Mouse (Mus musculus) megakaryocyte progenitor cell, adult 5-6 weeks (primary cell): ENCODE results near the gene Dysf. TPM values are rescaled to one million over a fixed set of nuclear protein-coding genes. Genes with fewer than 3 reads are reported as not detected.

Experiments used
- ATAC-seq: replicated peaks from 2 replicates; pipeline ENCODE4 v1.8.0; 2016; ENCODE audit warnings: mild to moderate bottlenecking, moderate TSS enrichment, inconsistent platforms; ENCODE audit not compliant: poor library complexity
- total RNA-seq, 2 experiments: library from RNA; stranded (forward) in 1 of 2; stranded (reverse) in 1 of 2; fragments of 157-497, 149-512 nt in 1 of 2; fragments of 200-1000 nt in 1 of 2; gene quantifications; 2 replicates each; pipeline versions ENCODE4 v1.2.3 to v1.2.4; 2015 to 2017

Dysf gene
- total RNA-seq, 2 experiments from 2014 or later: not detected

GRCm38 (mm10) chr6:84155765-84156164 lies 147.4 kb downstream of the Dysf start:
- no peak for ATAC-seq

GRCm38 (mm10) chr6:84156481-84157025 lies 148.2 kb downstream of the Dysf start:
- ATAC-seq: no peak

GRCm38 (mm10) chr6:84159046-84159445 lies 150.7 kb downstream of the Dysf start:
- no peak for ATAC-seq

GRCm38 (mm10) chr6:84167612-84168011 lies 159.2 kb downstream of the Dysf start:
- ATAC-seq: no peak

- no peak for ATAC-seq
These were observed 160.2 kb downstream of the Dysf start for GRCm38 (mm10) chr6:84168571-84168970.

GRCm38 (mm10) chr6:84173626-84174025 lies 165.2 kb downstream of the Dysf start:
- no peak for ATAC-seq

GRCm38 (mm10) chr6:84178776-84179405 lies 170.5 kb downstream of the Dysf start:
- 0 out of 2 replicates have a peak, but pooled peaks have one; percentile 44 for ATAC-seq

GRCm38 (mm10) chr6:84181452-84181851 lies 173.1 kb downstream of the Dysf start:
- ATAC-seq: no peak

GRCm38 (mm10) chr6:84191656-84192250 lies 183.4 kb downstream of the Dysf start:
- no peak for ATAC-seq

- peak; percentile 44 for ATAC-seq
These were observed 188.1 kb downstream of the Dysf start for GRCm38 (mm10) chr6:84196511-84196910.

- ATAC-seq: no peak
These were observed 189.4 kb downstream of the Dysf start for GRCm38 (mm10) chr6:84197811-84198213.

- ATAC-seq: no peak
These were observed 193.5 kb downstream of the Dysf start for GRCm38 (mm10) chr6:84201721-84202490.

- ATAC-seq: no peak
These were observed 197.2 kb downstream of the Dysf start for GRCm38 (mm10) chr6:84205611-84206010.

- ATAC-seq: peak; percentile 78
These were observed 200.2 kb downstream of the Dysf start for GRCm38 (mm10) chr6:84208589-84208988.

GRCm38 (mm10) chr6:84209736-84210434 lies 201.5 kb downstream of the Dysf start:
- ATAC-seq: no peak

GRCm38 (mm10) chr6:84211473-84211872 lies 203.1 kb downstream of the Dysf start:
- ATAC-seq: no peak

GRCm38 (mm10) chr6:84213101-84213500 lies 204.7 kb downstream of the Dysf start:
- no peak for ATAC-seq

GRCm38 (mm10) chr6:84217216-84217933 lies 209.0 kb downstream of the Dysf start:
- no peak for ATAC-seq

- ATAC-seq: no peak
These were observed 210.7 kb downstream of the Dysf start for GRCm38 (mm10) chr6:84219119-84219518.

- no peak for ATAC-seq
These were observed 216.5 kb downstream of the Dysf start for GRCm38 (mm10) chr6:84224861-84225260.
